Mouse (Mus musculus) liver, embryonic 14.5 days (tissue): ENCODE measurements around the gene Dph1. TPM values are rescaled to one million over a fixed set of nuclear protein-coding genes. Genes with fewer than 3 reads are reported as not detected.

Experiments
- ATAC-seq: fragments of 200-750 bp; cut with Nextera tagmentation; 2 replicates; pipeline ENCODE4 v1.8.0; 2017; ENCODE audit warnings: moderate number of reproducible peaks, mild to moderate bottlenecking, moderate library complexity; ENCODE audit not compliant: insufficient read depth
- DNase-seq, 3 experiments: peaks; one replicate each; pipeline ENCODE4 v3.0.0-alpha.2; 2012 to 2013; ENCODE audit warnings: low read depth in 3 of 3, low spot score in 3 of 3
- H3K27ac ChIP-seq: fragments of 300-500 bp; sonication (generic); 2 replicates; pipeline ENCODE4 v1.5.1; 2014; ENCODE audit warnings: moderate library complexity, mild to moderate bottlenecking, control low read depth, inconsistent platforms
- H3K27me3 ChIP-seq: fragments of 300-500 bp; sonication (generic); 2 replicates; pipeline ENCODE4 v1.6.1; 2014; ENCODE audit warnings: mild to moderate bottlenecking, low read length, moderate library complexity; ENCODE audit not compliant: control insufficient read depth, insufficient read depth
- H3K36me3 ChIP-seq: fragments of 300-500 bp; sonication (generic); replicated peaks from 2 replicates; pipeline ENCODE4 v1.6.1; 2014; ENCODE audit warnings: low read depth; ENCODE audit not compliant: control insufficient read depth, insufficient read depth
- H3K4me1 ChIP-seq, 2 experiments: fragments of 200-500 bp in 1 of 2; fragments of 300-500 bp in 1 of 2; sonication (generic) in 1 of 2; replicated peaks; 2 replicates each; pipeline ENCODE4 v1.6.1; 2012 to 2014; ENCODE audit warnings: antibody characterized with exemption in 1 of 2, inconsistent platforms in 1 of 2, low read length in 1 of 2; ENCODE audit not compliant: control insufficient read depth in 2 of 2, insufficient read depth in 2 of 2
- H3K4me2 ChIP-seq: fragments of 300-500 bp; sonication (generic); 2 replicates; pipeline ENCODE4 v1.6.1; 2014; ENCODE audit warnings: low read depth, mild to moderate bottlenecking, control low read depth, moderate library complexity
- H3K4me3 ChIP-seq, 2 experiments: fragments of 200-500 bp in 1 of 2; fragments of 300-500 bp in 1 of 2; sonication (generic) in 1 of 2; 2 replicates each; pipeline ENCODE4 v1.5.1; 2012 to 2014; ENCODE audit warnings: low read depth in 2 of 2, low read length in 2 of 2, mild to moderate bottlenecking in 2 of 2, control low read depth in 1 of 2, inconsistent platforms in 1 of 2, moderate library complexity in 1 of 2; ENCODE audit not compliant: insufficient read depth in 1 of 2
- H3K9ac ChIP-seq: fragments of 300-500 bp; sonication (generic); replicated peaks from 2 replicates; pipeline ENCODE4 v1.6.1; 2014; ENCODE audit warnings: mild to moderate bottlenecking, control low read depth, moderate library complexity
- H3K9me3 ChIP-seq: fragments of 300-500 bp; sonication (generic); 2 replicates; pipeline ENCODE4 v1.6.1; 2016; ENCODE audit warnings: low read length, mixed read lengths; ENCODE audit not compliant: control insufficient read depth
- CTCF ChIP-seq: IDR thresholded peaks from 2 replicates; pipeline ENCODE4 v1.5.1; 2016; ENCODE audit warnings: antibody characterized with exemption, low read depth, control low read depth
- EP300 ChIP-seq: IDR thresholded peaks from 2 replicates; pipeline ENCODE4 v1.6.1; 2016; ENCODE audit warnings: antibody characterized with exemption, low read depth
- WGBS: fragments of 180-500 bp; shearing (Covaris S2); extraction: QIAGEN DNeasy Blood & Tissue Kit; methylation state at CpG from one replicate; pipeline ENCODE4 v1.1.7; 2014; ENCODE audit not compliant: insufficient replicate concordance; 5-methylcytosine and 5-hydroxymethylcytosine counted together
- polyA plus RNA-seq, 2 experiments: library from polyadenylated mRNA; depleted of rRNA in 1 of 2; stranded (reverse) in 1 of 2; unstranded in 1 of 2; fragments of >200 nt; fragmentation: Nextera tagmentation in 1 of 2; extraction: Ambion mirVana in 1 of 2; gene quantifications; 2 replicates each; pipeline versions ENCODE4 v1.2.1 to v1.2.3; 2012 to 2014

Dph1 gene
- polyA plus RNA-seq, 2 experiments = 9.8 TPM

GRCm38 (mm10) chr11:75190371-75190724 lies 693 bp downstream of the Dph1 start:
- DNase-seq = peak; percentile 72 to 82 (median 73)
- Histone ChIP-seq H3K36me3 (no peaks in the 10 kb centered on the region; the same call in 1 of the 2 replicates), H3K27me3 (peaks cover 32% of the 10 kb centered on the region), H3K4me3 (peak overlapping the region; percentile 86 to 87), H3K9me3 (no peaks in the 10 kb centered on the region), H3K4me2 (peak overlapping the region; percentile 98), H3K9ac (peak overlapping the region; percentile 85), H3K4me1 (peaks cover 7 to 15% of the 10 kb centered on the region in 2 experiments; a peak in 3 of 4 replicates), H3K27ac (peak overlapping the region; percentile 76)
- TF ChIP-seq EP300 (no peak), CTCF (peak; percentile 46)
- peak; percentile 80 for ATAC-seq
- under 1% methylated on average over 24 of the region's 24 CpGs for WGBS

GRCm38 (mm10) chr11:75189713-75190370 lies 1.2 kb downstream of the Dph1 start:
- ATAC-seq = peak; percentile 77
- Histone ChIP-seq H3K4me2 (peak overlapping the region; percentile 98), H3K27ac (peak overlapping the region; percentile 76), H3K36me3 (no peaks in the 10 kb centered on the region; the same call in 1 of the 2 replicates), H3K9ac (peak overlapping the region; percentile 85), H3K4me3 (peak overlapping the region; percentile 86 to 87), H3K4me1 (peaks cover 7 to 15% of the 10 kb centered on the region in 2 experiments; a peak in 3 of 4 replicates), H3K9me3 (no peaks in the 10 kb centered on the region), H3K27me3 (peaks cover 27% of the 10 kb centered on the region)
- DNase-seq = peak in 2 of 3 experiments; percentile 34 to 49
- TF ChIP-seq CTCF (no peak), EP300 (no peak)
- WGBS = under 1% methylated on average over 22 of the region's 22 CpGs

- no peak for DNase-seq
- peaks cover 3% of the 10 kb centered on the region; the same call in 1 of the 2 replicates for H3K36me3 ChIP-seq
- H3K27me3 ChIP-seq = no peaks in the 10 kb centered on the region
- 89% methylated on average over 1 of the region's 2 CpGs for WGBS
- H3K27ac ChIP-seq = no peak overlapping the region
- peaks cover 7% of the 10 kb centered on the region in 2 experiments; a peak in 3 of 4 replicates for H3K4me1 ChIP-seq
- H3K4me2 ChIP-seq = no peak overlapping the region
- no peak overlapping the region for H3K4me3 ChIP-seq
- no peak overlapping the region for H3K9ac ChIP-seq
- no peak for ATAC-seq
- H3K9me3 ChIP-seq = no peaks in the 10 kb centered on the region
- no peak for TF ChIP-seq CTCF
- no peak for TF ChIP-seq EP300
Measured at GRCm38 (mm10) chr11:75184986-75185385, 6.1 kb downstream of the Dph1 start.

GRCm38 (mm10) chr11:75184573-75184972 lies 6.5 kb downstream of the Dph1 start:
- Histone ChIP-seq H3K27ac (no peak overlapping the region), H3K4me1 (peaks cover 6 to 7% of the 10 kb centered on the region in 2 experiments; a peak in 3 of 4 replicates), H3K9ac (no peak overlapping the region), H3K27me3 (no peaks in the 10 kb centered on the region), H3K9me3 (no peaks in the 10 kb centered on the region), H3K4me3 (no peak overlapping the region), H3K4me2 (no peak overlapping the region), H3K36me3 (peaks cover 3% of the 10 kb centered on the region; the same call in 1 of the 2 replicates)
- ATAC-seq (no peak), DNase-seq (no peak)
- TF ChIP-seq EP300 = no peak
- 77% methylated on average over 5 of the region's 5 CpGs for WGBS

GRCm38 (mm10) chr11:75183917-75184570 lies 7.0 kb downstream of the Dph1 start:
- Histone ChIP-seq H3K4me1 (peaks cover 2% of the 10 kb centered on the region in 2 experiments; a peak in 1 of 4 replicates), H3K4me2 (no peak overlapping the region), H3K27me3 (no peaks in the 10 kb centered on the region), H3K9me3 (no peaks in the 10 kb centered on the region), H3K36me3 (peaks cover 3% of the 10 kb centered on the region; the same call in 1 of the 2 replicates), H3K27ac (no peak overlapping the region), H3K9ac (no peak overlapping the region), H3K4me3 (no peak overlapping the region)
- TF ChIP-seq EP300 (no peak), CTCF (no peak)
- ATAC-seq (no peak), DNase-seq (no peak)
- 81% methylated on average over 2 of the region's 2 CpGs for WGBS
